Mouse (Mus musculus) olfactory bulb, adult 2 months (tissue): ENCODE results near the gene Cct6b.

Experiments used
- CTCF ChIP-seq: fragments of 200-500 bp; IDR thresholded peaks from 2 replicates; pipeline ENCODE4 v1.5.1; 2012; ENCODE audit warnings: low read depth, mild to moderate bottlenecking, low read length, moderate library complexity; ENCODE audit not compliant: insufficient read depth
- POLR2A ChIP-seq: fragments of 200-500 bp; IDR thresholded peaks from 2 replicates; pipeline ENCODE4 v1.6.1; 2012; ENCODE audit warnings: mild to moderate bottlenecking, low read depth, low read length, moderate library complexity; ENCODE audit not compliant: insufficient read depth

DNA sequence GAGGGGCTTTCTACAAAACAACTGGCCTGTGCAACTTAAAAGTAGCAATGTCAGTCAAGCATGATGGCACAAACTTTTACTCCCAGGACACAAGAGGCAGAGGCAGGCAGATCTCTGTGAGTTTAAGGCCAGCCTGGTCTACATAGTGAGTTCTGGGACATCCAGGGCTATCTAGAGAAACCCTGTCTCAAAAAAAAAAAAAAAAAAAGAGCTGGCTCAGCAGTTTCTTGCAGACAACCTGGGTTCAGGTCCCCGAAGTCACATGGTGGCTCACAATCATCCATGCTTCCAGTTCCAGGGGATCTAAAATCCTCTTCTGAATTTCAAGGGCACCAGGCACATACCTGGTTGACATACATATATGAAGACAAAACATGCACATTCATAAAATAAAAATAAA, 8.2 kb downstream of the Cct6b start:
- TF ChIP-seq POLR2A (no peak), CTCF (no peak)
